In genomic region chr5:72893987-72894386, GRCm38 (mm10) we compare ENCODE assay signal across 9 mouse cellular contexts. TPM values are rescaled to one million over a fixed set of nuclear protein-coding genes. Genes with fewer than 3 reads are reported as not detected.
DNase-seq lines count a peak whose midpoint lies in the region; TF ChIP-seq lines count a peak whose summit lies in the region.
"Had no signal": no experiment of that assay in that cellular context is flagged by ENCODE, and none has a peak within 500 bp of the region (broad histone marks: within the 10 kb centered on the region; RNA-seq: fewer than 3 reads in every experiment).

No protein-coding gene starts in this region.

- H3K4me3 ChIP-seq in cerebellum, adult 2 months (replicated peaks; ENCODE audit: insufficient read depth, low read depth, low read length) = no peak overlapping the region
- no peak overlapping the region for H3K4me3 ChIP-seq in lung, adult 2 months (replicated peaks; ENCODE audit: extremely low read depth, low read depth, low read length)
- no peak overlapping the region for H3K4me3 ChIP-seq in bone marrow macrophage, adult 2 months (ENCODE audit: insufficient read depth, low read length)
- H3K4me3 ChIP-seq: megakaryocyte, embryonic 14.5 days had no signal

- DNase-seq in cerebellum, adult 2 months = no peak
- DNase-seq in cerebellum, adult 11-12 months = no peak
- DNase-seq in lung, adult 2 months = no peak
- DNase-seq in lung, postnatal 25 days (ENCODE audit: low spot score) = no peak
- peak; percentile 43 to 77 for DNase-seq in spleen, postnatal 4 days (ENCODE audit: low spot score in 2 of 2)
- no peak for DNase-seq in gastrocnemius, postnatal 14 days
- DNase-seq in yolk sac, embryonic 10.5 days (ENCODE audit: low spot score) = no peak

- TF ChIP-seq POLR2A in cerebellum, adult 2 months (IDR thresholded peaks at IDR 0.05; ENCODE audit: borderline replicate concordance, insufficient read depth, low read length) = no peak
- TF ChIP-seq POLR2A in lung, adult 2 months (IDR thresholded peaks at IDR 0.05; ENCODE audit: borderline replicate concordance, extremely low read depth, low read depth, low read length) = no peak
- no peak for TF ChIP-seq POLR2A in bone marrow macrophage, adult 2 months (IDR thresholded peaks at IDR 0.05; ENCODE audit: borderline replicate concordance, low read depth, low read length)

- TF ChIP-seq CTCF in cerebellum, adult 2 months (IDR thresholded peaks at IDR 0.05; ENCODE audit: borderline replicate concordance, insufficient read depth, low read depth, low read length) = peak; percentile 33; the same call in 1 of the 2 replicates
- TF ChIP-seq CTCF in lung, adult 2 months (IDR thresholded peaks at IDR 0.05; ENCODE audit: insufficient read depth, low read length) = peak; percentile 43
- peak; percentile 89 for TF ChIP-seq CTCF in bone marrow macrophage, adult 2 months (IDR thresholded peaks at IDR 0.05; ENCODE audit: low read depth, low read length)

- no peak overlapping the region for H3K27ac ChIP-seq in cerebellum, adult 2 months (ENCODE audit: insufficient read depth, low read length)
- no peak overlapping the region for H3K27ac ChIP-seq in bone marrow macrophage, adult 2 months (ENCODE audit: insufficient read depth, low read depth, low read length)

- H3K27me3 ChIP-seq in cerebellum, adult 2 months (ENCODE audit: control insufficient read depth, insufficient read depth, low read length) = no peaks in the 10 kb centered on the region
- H3K27me3 ChIP-seq: megakaryocyte, embryonic 14.5 days had no signal

- intact Hi-C loops in gastrocnemius, postnatal 14 days (cut with DNase I; ENCODE audit: low total_unique reads) = no loop called here

- WGBS in cerebellum, adult 2 months = 64% methylated on average over 5 of the region's 5 CpGs
- 63% methylated on average over 5 of the region's 5 CpGs for WGBS in lung, adult 2 months

- no peaks in the 10 kb centered on the region for H3K4me1 ChIP-seq in cerebellum, adult 2 months (ENCODE audit: control insufficient read depth, insufficient read depth, low read length)
- peaks cover 6% of the 10 kb centered on the region for H3K4me1 ChIP-seq in lung, adult 2 months (ENCODE audit: control insufficient read depth, insufficient read depth, low read length)
- peaks cover 10% of the 10 kb centered on the region for H3K4me1 ChIP-seq in bone marrow macrophage, adult 2 months (ENCODE audit: control insufficient read depth, insufficient read depth, low read length)

RNA-seq across cellular contexts. Expression of gene Slain2, which starts 20.1 kb away (rescaled TPM):
- polyA plus RNA-seq in cerebellum, adult 2 months (2012; rRNA removed) = 15.4 and 16.2 TPM in 2 replicates
- 21.9 and 35.1 TPM in 2 replicates for polyA plus RNA-seq in lung, adult 2 months (2012; rRNA removed)
- 34.1 and 39.0 TPM in 2 replicates for polyA plus RNA-seq in bone marrow macrophage, adult 2 months (2012; ENCODE audit: insufficient read depth, insufficient read length, missing spikeins)
- total RNA-seq in gastrocnemius, postnatal 14 days (2021) = 10 to 100 TPM; 76.2 to 79.5 TPM

RNA-seq across cellular contexts. Expression of gene Tec, which starts 25.7 kb away (rescaled TPM):
- polyA plus RNA-seq in cerebellum, adult 2 months (2012; rRNA removed) = 1.8 and 2.5 TPM in 2 replicates
- polyA plus RNA-seq in lung, adult 2 months (2012; rRNA removed) = 3.0 and 4.2 TPM in 2 replicates
- 68.4 and 71.7 TPM in 2 replicates for polyA plus RNA-seq in bone marrow macrophage, adult 2 months (2012; ENCODE audit: insufficient read depth, insufficient read length, missing spikeins)
- total RNA-seq in gastrocnemius, postnatal 14 days (2021) = 1 to 10 TPM; 2.0 to 2.4 TPM

Comparison
In these comparisons a context has a peak if more than half of its experiments do, and no peak if none do; other contexts are left out.
1. DNase-seq: peak in spleen, postnatal 4 days (2 of 2); none in cerebellum, adult 2 months (0 of 2), cerebellum, adult 11-12 months (single experiment), lung, adult 2 months (single experiment), lung, postnatal 25 days (single experiment), gastrocnemius, postnatal 14 days (single experiment) and yolk sac, embryonic 10.5 days (single experiment).
2. CTCF ChIP-seq: peak in every context shown above with its lines; median percentile 89 in bone marrow macrophage, adult 2 months; 43 in lung, adult 2 months; 33 in cerebellum, adult 2 months.
3. RNA of gene Tec, which starts 25.7 kb away (polyA plus RNA-seq): 68.4 to 71.7 TPM in bone marrow macrophage, adult 2 months; 3.0 to 4.2 TPM in lung, adult 2 months and 1.8 to 2.5 TPM in cerebellum, adult 2 months; every median in the first group is over 10 times any median in the second.